Mouse (Mus musculus) cerebellum, adult 11 months (tissue): ENCODE measurements at regions not wholly inside any gene's neighbourhood (a gene's known extent, or its start where the extent isn't known, plus 50 kb on each side); places are given as distances from the start of the nearest gene placed in this dataset.

Source experiments
- DNase-seq: peaks from one replicate; pipeline ENCODE4 v3.0.0; 2022

- DNase-seq: no peak
These were observed 76.3 kb upstream of the Arhgap36 start for GRCm38 (mm10) chrX:49387439-49387838.

DNA sequence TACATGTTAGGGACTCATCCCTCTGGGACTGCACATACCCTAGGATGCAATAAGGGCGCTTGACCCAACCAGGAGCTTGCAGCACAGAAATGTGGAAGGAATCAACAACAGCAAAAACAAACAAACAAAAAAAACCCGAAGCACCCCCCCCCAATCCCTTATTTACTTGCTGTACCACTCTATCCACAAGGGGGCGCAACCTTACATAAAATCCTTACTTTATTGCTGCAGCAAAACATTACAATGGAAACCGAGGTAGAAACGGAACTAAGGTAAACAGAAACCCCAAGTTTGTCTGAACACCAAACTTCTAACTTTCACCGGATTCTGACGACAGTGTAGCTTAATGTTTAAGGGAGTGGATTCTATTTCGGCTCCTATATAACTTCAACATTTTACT, 86.7 kb upstream of the Arhgap36 start:
- peak; percentile 1 for DNase-seq

GRCm38 (mm10) chrX:49370384-49370783, 82.3 kb upstream of the Enox2 start:
- DNase-seq: no peak

DNA sequence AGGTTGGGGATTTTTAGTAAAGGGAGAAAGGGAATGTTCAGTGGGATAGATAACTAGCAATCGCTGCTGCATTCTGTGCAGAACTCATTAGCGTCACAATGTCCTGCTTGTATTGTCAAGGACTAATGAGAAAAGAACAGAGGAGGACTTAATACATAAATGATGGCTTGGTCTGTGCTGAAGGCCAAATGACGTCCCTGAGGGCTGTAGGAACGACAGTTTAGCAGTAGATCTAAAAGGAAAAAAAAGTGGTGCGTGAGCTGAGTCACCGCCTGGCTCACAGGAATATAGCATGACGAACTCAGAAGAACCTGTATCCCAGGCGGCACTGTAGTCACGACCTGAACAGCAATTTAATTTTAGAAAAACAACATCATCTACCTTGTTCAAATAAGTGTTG, 81.3 kb upstream of the Enox2 start:
- DNase-seq: no peak

DNA sequence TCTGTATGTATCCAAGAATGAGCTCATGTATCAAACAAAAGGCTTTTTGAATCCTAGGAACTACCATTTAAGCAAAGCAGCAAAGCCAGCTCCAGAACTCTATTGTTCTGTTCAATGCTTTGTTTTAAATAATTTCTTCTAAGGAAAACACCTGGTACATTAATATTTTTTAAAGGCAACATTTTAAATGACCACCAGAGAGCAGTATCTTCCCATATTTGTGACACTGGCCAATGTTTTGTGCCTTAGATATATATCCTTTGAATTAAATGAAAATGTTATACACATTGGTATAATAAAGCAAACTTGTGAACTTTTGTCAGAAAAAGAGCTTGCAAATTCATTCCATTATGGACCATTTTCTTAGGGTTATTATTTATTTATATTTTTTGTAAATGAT, 58.4 kb upstream of the Enox2 start:
- DNase-seq: no peak
